Mouse (Mus musculus) neural tube, embryonic 14.5 days (tissue): Measurements from ENCODE around the gene Atoh8. TPM values are rescaled to one million over a fixed set of nuclear protein-coding genes. Genes with fewer than 3 reads are reported as not detected.

ENCODE experiments used
- ATAC-seq: fragments of 200-750 bp; cut with Nextera tagmentation; 2 replicates; pipeline ENCODE4 v1.8.0; 2017; ENCODE audit warnings: low read depth, mild to moderate bottlenecking, moderate TSS enrichment, moderate library complexity
- H3K27ac ChIP-seq: fragments of 300-500 bp; sonication (generic); 2 replicates; pipeline ENCODE4 v1.5.1; 2014; ENCODE audit warnings: low read depth, mild to moderate bottlenecking, control low read depth, low read length, moderate library complexity, mixed read lengths
- H3K27me3 ChIP-seq: fragments of 300-500 bp; sonication (generic); 2 replicates; pipeline ENCODE4 v1.6.1; 2014; ENCODE audit warnings: low read length; ENCODE audit not compliant: control insufficient read depth, insufficient read depth
- H3K36me3 ChIP-seq: fragments of 300-500 bp; sonication (generic); 2 replicates; pipeline ENCODE4 v1.6.1; 2014; ENCODE audit warnings: low read length, mixed read lengths; ENCODE audit not compliant: control insufficient read depth, insufficient read depth
- H3K4me1 ChIP-seq: fragments of 300-500 bp; sonication (generic); 2 replicates; pipeline ENCODE4 v1.6.1; 2014; ENCODE audit warnings: low read length; ENCODE audit not compliant: control insufficient read depth, insufficient read depth
- H3K4me2 ChIP-seq: fragments of 300-500 bp; sonication (generic); 2 replicates; pipeline ENCODE4 v1.6.1; 2014; ENCODE audit warnings: mild to moderate bottlenecking, low read depth, low read length, control low read depth
- H3K4me3 ChIP-seq: fragments of 300-500 bp; sonication (generic); 2 replicates; pipeline ENCODE4 v1.5.1; 2014; ENCODE audit warnings: low read depth, low read length, control low read depth, mixed read lengths
- H3K9ac ChIP-seq: fragments of 300-500 bp; sonication (generic); replicated peaks from 2 replicates; pipeline ENCODE4 v1.6.1; 2014; ENCODE audit warnings: low read depth, mild to moderate bottlenecking, control low read depth, low read length, mixed read lengths
- H3K9me3 ChIP-seq: fragments of 300-500 bp; sonication (generic); 2 replicates; pipeline ENCODE4 v1.6.1; 2016; ENCODE audit warnings: low read length; ENCODE audit not compliant: control insufficient read depth
- WGBS: fragments of 180-500 bp; shearing (Covaris S2); extraction: QIAGEN DNeasy Blood & Tissue Kit; methylation state at CpG from one replicate; pipeline ENCODE4 v1.1.7; 2014; 5-methylcytosine and 5-hydroxymethylcytosine counted together
- polyA plus RNA-seq: library from polyadenylated mRNA; unstranded; fragments of >200 nt; fragmentation: Nextera tagmentation; extraction: Ambion mirVana; gene quantifications from 2 replicates; pipeline ENCODE4 v1.2.1, GENCODE M21; 2014

Atoh8 gene
- polyA plus RNA-seq, 1 experiment from 2014 or later, result 1.1 TPM

GRCm38 (mm10) chr6:72164321-72165275, 70.8 kb downstream of the Atoh8 start:
- Histone ChIP-seq H3K9ac (no peak overlapping the region), H3K9me3 (no peaks in the 10 kb centered on the region)
- ATAC-seq, result peak; percentile 96

GRCm38 (mm10) chr6:72162155-72162890, 73.1 kb downstream of the Atoh8 start:
- H3K27ac ChIP-seq, result no peak overlapping the region
- no peak overlapping the region for H3K4me2 ChIP-seq
- H3K36me3 ChIP-seq, result no peaks in the 10 kb centered on the region
- H3K27me3 ChIP-seq, result no peaks in the 10 kb centered on the region
- no peak overlapping the region for H3K9ac ChIP-seq
- no peaks in the 10 kb centered on the region for H3K9me3 ChIP-seq
- WGBS, result 53% methylated on average over 19 of the region's 19 CpGs
- H3K4me3 ChIP-seq, result no peak overlapping the region
- ATAC-seq, result no peak
- H3K4me1 ChIP-seq, result no peaks in the 10 kb centered on the region

More at GRCm38 (mm10) chr6:72164321-72165275, 70.8 kb downstream of the Atoh8 start:
- Histone ChIP-seq H3K27ac (no peak overlapping the region), H3K4me1 (no peaks in the 10 kb centered on the region), H3K4me3 (no peak overlapping the region), H3K4me2 (no peak overlapping the region), H3K36me3 (no peaks in the 10 kb centered on the region), H3K27me3 (no peaks in the 10 kb centered on the region)
- WGBS, result 22% methylated on average over 20 of the region's 20 CpGs

GRCm38 (mm10) chr6:72161751-72162150, 73.6 kb downstream of the Atoh8 start:
- no peak overlapping the region for H3K9ac ChIP-seq
- no peak overlapping the region for H3K4me3 ChIP-seq
- ATAC-seq, result no peak
- H3K27ac ChIP-seq, result no peak overlapping the region
- WGBS, result 84% methylated on average over 5 of the region's 5 CpGs
- no peaks in the 10 kb centered on the region for H3K4me1 ChIP-seq
- H3K27me3 ChIP-seq, result no peaks in the 10 kb centered on the region
- H3K9me3 ChIP-seq, result no peaks in the 10 kb centered on the region
- no peak overlapping the region for H3K4me2 ChIP-seq
- H3K36me3 ChIP-seq, result no peaks in the 10 kb centered on the region

GRCm38 (mm10) chr6:72160991-72161390, 74.4 kb downstream of the Atoh8 start:
- 85% methylated on average over 3 of the region's 3 CpGs for WGBS
- no peak overlapping the region for H3K9ac ChIP-seq
- ATAC-seq, result no peak
- no peaks in the 10 kb centered on the region for H3K4me1 ChIP-seq
- no peaks in the 10 kb centered on the region for H3K27me3 ChIP-seq
- no peak overlapping the region for H3K4me3 ChIP-seq
- H3K9me3 ChIP-seq, result no peaks in the 10 kb centered on the region
- no peaks in the 10 kb centered on the region for H3K36me3 ChIP-seq
- no peak overlapping the region for H3K4me2 ChIP-seq
- no peak overlapping the region for H3K27ac ChIP-seq

- no peak overlapping the region for H3K9ac ChIP-seq
- 81% methylated on average over 10 of the region's 10 CpGs for WGBS
- H3K27me3 ChIP-seq, result no peaks in the 10 kb centered on the region
Measured at GRCm38 (mm10) chr6:72159861-72160395, 75.4 kb downstream of the Atoh8 start.

GRCm38 (mm10) chr6:72158966-72159764, 76.2 kb downstream of the Atoh8 start:
- H3K36me3 ChIP-seq, result no peaks in the 10 kb centered on the region
- 87% methylated on average over 8 of the region's 8 CpGs for WGBS
- no peak overlapping the region for H3K4me2 ChIP-seq
- H3K4me3 ChIP-seq, result no peak overlapping the region
- ATAC-seq, result no peak
- no peaks in the 10 kb centered on the region for H3K4me1 ChIP-seq
- no peak overlapping the region for H3K9ac ChIP-seq
- no peak overlapping the region for H3K27ac ChIP-seq
- H3K9me3 ChIP-seq, result no peaks in the 10 kb centered on the region
- no peaks in the 10 kb centered on the region for H3K27me3 ChIP-seq

More at GRCm38 (mm10) chr6:72159861-72160395, 75.4 kb downstream of the Atoh8 start:
- no peaks in the 10 kb centered on the region for H3K9me3 ChIP-seq
- H3K36me3 ChIP-seq, result no peaks in the 10 kb centered on the region
- H3K4me2 ChIP-seq, result no peak overlapping the region
- no peaks in the 10 kb centered on the region for H3K4me1 ChIP-seq
- no peak overlapping the region for H3K27ac ChIP-seq
- no peak for ATAC-seq
- H3K4me3 ChIP-seq, result no peak overlapping the region

Other genes starting within 250 kb of the Atoh8 start
- gene St3gal5, start 138.0 kb downstream of the Atoh8 start, polyA plus RNA-seq, result 77.9 and 78.5 TPM in 2 replicates
- gene Sftpb, start 69.0 kb upstream of the Atoh8 start, polyA plus RNA-seq, result not detected in 2 replicates
- gene Usp39, start 109.6 kb upstream of the Atoh8 start, polyA plus RNA-seq, result 45.3 and 55.3 TPM in 2 replicates
- gene 0610030E20Rik, start 111.7 kb upstream of the Atoh8 start, polyA plus RNA-seq, result 15.8 and 15.9 TPM in 2 replicates
- gene Tmem150a, start 119.9 kb upstream of the Atoh8 start, polyA plus RNA-seq, result 15.4 and 28.7 TPM in 2 replicates
- 115 and 145 TPM in 2 replicates for gene Rnf181, start 131.4 kb upstream of the Atoh8 start, polyA plus RNA-seq
- 3.1 and 28.2 TPM in 2 replicates for gene Vamp5, start 144.9 kb upstream of the Atoh8 start, polyA plus RNA-seq
- gene Vamp8, start 155.1 kb upstream of the Atoh8 start, polyA plus RNA-seq, result 7.9 and 19.8 TPM in 2 replicates
- 11.6 and 15.0 TPM in 2 replicates for gene Ggcx, start 178.7 kb upstream of the Atoh8 start, polyA plus RNA-seq
- gene Mat2a, start 204.0 kb upstream of the Atoh8 start, polyA plus RNA-seq, result 392 and 416 TPM in 2 replicates